Mouse (Mus musculus): ENCODE results near the gene 6030468B19Rik. TPM values are rescaled to one million over a fixed set of nuclear protein-coding genes. Genes with fewer than 3 reads are reported as not detected.

6030468B19Rik gene
- polyA plus RNA-seq, 1 experiment from 2014 or later: 0.24 TPM

DNA sequence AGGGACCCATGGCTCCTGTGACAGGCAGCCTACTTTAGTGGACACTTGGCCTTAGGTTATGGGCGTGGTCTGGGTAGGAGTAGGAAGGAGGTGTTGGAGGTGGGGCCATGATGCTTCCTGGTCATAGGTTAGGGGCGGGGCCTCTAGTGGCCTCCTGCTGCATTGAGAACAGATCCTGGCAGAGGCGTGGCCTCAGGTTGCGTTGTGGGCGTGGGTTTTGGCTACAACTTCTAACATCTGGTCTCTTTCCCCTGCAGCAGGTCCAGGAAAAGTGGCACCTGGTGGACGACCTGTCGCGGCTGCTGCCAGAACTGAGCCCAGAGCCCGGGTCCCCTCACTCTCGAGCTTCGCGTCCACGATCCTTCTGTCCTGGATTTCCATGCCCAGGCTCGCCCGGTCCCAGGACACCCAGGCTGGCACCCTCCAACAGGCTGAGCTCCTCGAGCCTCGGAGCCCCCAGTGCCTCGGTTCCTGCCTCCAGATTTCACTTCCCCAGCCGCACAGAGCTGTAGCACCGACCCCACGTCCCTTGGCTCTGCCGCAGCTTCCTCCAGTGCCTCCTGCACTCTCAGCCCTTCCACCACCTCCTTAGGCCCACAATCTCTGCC, 5.1 kb upstream of the 6030468B19Rik start:
- no peak overlapping the region for H3K4me3 ChIP-seq (replicated peaks; ENCODE audit: low read length)
- H3K9me3 ChIP-seq (ENCODE audit: control insufficient read depth, low read length): no peaks in the 10 kb centered on the region
- H3K9ac ChIP-seq: no peak overlapping the region
- WGBS: 12% methylated on average over 22 of the region's 22 CpGs
- ATAC-seq (ENCODE audit: low FRiP score) (no peak), DNase-seq (ENCODE audit: low spot score) (no peak)
- peak overlapping the region; percentile 19 for H3K4me2 ChIP-seq (replicated peaks)
- no peak overlapping the region for H3K27ac ChIP-seq
- H3K4me1 ChIP-seq (replicated peaks; ENCODE audit: control insufficient read depth, insufficient read depth, low read length): no peaks in the 10 kb centered on the region
- peaks cover 9% of the 10 kb centered on the region for H3K27me3 ChIP-seq (ENCODE audit: control insufficient read depth, insufficient read depth, low read length)
- no peaks in the 10 kb centered on the region for H3K36me3 ChIP-seq (replicated peaks; ENCODE audit: control insufficient read depth, insufficient read depth)

DNA sequence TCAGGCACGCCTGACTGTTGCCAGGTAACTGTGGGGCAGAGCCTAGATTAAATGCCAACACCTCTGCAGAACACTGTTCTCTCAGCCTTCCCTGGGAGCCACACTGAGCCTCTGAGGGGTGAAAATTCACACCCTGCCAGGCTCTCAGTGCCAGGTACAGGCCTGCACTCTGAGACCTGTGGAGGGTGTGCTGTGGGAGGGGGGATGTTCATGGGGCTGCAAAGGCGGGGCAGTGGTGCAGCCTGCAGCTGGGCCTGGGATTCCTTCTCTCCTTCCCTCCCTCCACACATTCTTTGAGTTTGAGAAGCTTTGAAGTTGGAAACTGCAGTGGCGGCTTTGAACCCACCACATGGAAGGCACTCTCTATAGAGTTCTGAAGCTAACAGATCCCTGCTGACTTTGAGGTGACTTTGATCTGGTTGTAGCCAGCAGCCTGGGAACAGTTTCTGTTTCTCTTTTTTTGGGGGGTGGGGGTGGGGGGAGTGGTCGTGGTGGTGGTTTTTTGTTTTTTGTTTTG, 3.4 kb upstream of the 6030468B19Rik start:
- Histone ChIP-seq H3K9me3 (ENCODE audit: control insufficient read depth, low read length) (no peaks in the 10 kb centered on the region), H3K36me3 (replicated peaks; ENCODE audit: control insufficient read depth, insufficient read depth) (no peaks in the 10 kb centered on the region), H3K4me2 (replicated peaks) (no peak overlapping the region), H3K9ac (no peak overlapping the region), H3K4me1 (replicated peaks; ENCODE audit: control insufficient read depth, insufficient read depth, low read length) (no peaks in the 10 kb centered on the region), H3K27ac (no peak overlapping the region), H3K4me3 (replicated peaks; ENCODE audit: low read length) (no peak overlapping the region), H3K27me3 (ENCODE audit: control insufficient read depth, insufficient read depth, low read length) (peaks cover 9% of the 10 kb centered on the region)
- DNase-seq (ENCODE audit: low spot score): no peak
- WGBS: 54% methylated on average over 4 of the region's 4 CpGs
- ATAC-seq (ENCODE audit: low FRiP score): no peak

DNA sequence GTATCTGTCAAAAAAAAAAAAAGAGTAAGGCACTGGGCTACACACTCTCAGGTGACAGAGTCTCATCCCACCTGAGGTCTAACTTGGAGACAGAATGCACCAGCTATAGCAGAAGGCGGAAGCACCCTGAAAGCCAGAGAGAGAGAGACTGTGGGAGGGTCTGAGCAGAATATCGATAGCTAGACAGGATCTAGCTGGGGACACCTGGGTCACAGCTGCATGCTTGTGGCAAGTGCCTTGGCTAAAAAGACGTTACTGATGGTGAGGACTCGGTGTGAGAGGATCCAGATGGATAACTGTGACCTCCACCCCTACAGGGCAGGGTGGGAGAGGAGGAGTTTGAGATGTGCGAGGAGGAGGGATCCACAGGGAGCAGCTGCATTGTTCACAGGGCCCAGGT, 506 bp upstream of the 6030468B19Rik start:
- Histone ChIP-seq H3K27ac (no peak overlapping the region), H3K4me1 (replicated peaks; ENCODE audit: control insufficient read depth, insufficient read depth, low read length) (no peaks in the 10 kb centered on the region), H3K9ac (no peak overlapping the region), H3K36me3 (replicated peaks; ENCODE audit: control insufficient read depth, insufficient read depth) (no peaks in the 10 kb centered on the region), H3K27me3 (ENCODE audit: control insufficient read depth, insufficient read depth, low read length) (no peaks in the 10 kb centered on the region), H3K9me3 (ENCODE audit: control insufficient read depth, low read length) (no peaks in the 10 kb centered on the region), H3K4me2 (replicated peaks) (no peak overlapping the region), H3K4me3 (replicated peaks; ENCODE audit: low read length) (no peak overlapping the region)
- no peak for ATAC-seq (ENCODE audit: low FRiP score)
- 49% methylated on average over 5 of the region's 5 CpGs for WGBS
- DNase-seq (ENCODE audit: low spot score): no peak

DNA sequence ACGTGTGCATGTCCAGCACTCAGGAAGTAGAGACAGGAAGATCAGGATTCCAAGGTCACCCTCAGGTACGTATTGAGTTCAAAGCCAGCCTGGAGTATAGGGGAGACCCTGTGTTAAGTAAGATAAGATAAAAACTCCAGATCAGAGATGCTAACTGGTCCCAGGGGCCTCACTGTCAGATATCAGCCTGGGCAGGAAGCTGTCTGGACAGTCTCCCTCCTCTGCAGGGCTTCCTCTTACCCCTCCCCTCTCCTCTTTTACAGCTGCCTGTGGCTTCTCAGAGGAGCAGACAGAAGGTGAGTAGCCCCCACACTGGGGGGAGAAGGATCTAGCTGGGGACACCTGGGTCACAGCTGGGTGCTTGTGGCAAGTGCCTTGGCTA, 691 bp downstream of the 6030468B19Rik start:
- Histone ChIP-seq H3K4me1 (replicated peaks; ENCODE audit: control insufficient read depth, insufficient read depth, low read length) (no peaks in the 10 kb centered on the region), H3K36me3 (replicated peaks; ENCODE audit: control insufficient read depth, insufficient read depth) (no peaks in the 10 kb centered on the region), H3K9me3 (ENCODE audit: control insufficient read depth, low read length) (no peaks in the 10 kb centered on the region), H3K4me3 (replicated peaks; ENCODE audit: low read length) (no peak overlapping the region), H3K4me2 (replicated peaks) (no peak overlapping the region), H3K9ac (no peak overlapping the region), H3K27ac (no peak overlapping the region), H3K27me3 (ENCODE audit: control insufficient read depth, insufficient read depth, low read length) (no peaks in the 10 kb centered on the region)
- 43% methylated on average over 2 of the region's 2 CpGs for WGBS
- ATAC-seq (ENCODE audit: low FRiP score) (no peak), DNase-seq (ENCODE audit: low spot score) (no peak)

DNA sequence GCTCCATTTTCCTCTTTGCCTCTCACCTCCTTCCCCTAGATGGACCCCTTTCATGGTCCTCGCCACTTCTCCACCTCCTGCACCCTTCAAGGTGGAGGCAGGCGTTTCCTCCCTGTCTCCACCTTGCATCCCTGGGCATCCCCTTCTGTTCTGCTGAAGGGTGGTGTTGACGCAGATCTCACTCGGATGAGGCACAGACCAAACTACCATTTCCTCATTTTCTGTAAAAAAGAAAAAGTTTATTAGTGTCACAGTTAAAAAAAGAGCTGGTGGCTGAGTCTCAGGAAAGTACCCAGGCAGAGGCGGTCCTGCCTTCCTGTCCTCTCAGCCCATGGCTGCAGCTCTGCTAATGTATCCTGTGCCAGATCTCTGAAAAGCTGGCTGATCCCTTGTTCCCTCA, 1.7 kb downstream of the 6030468B19Rik start:
- 76% methylated on average over 5 of the region's 5 CpGs for WGBS
- ATAC-seq (ENCODE audit: low FRiP score): no peak

DNA sequence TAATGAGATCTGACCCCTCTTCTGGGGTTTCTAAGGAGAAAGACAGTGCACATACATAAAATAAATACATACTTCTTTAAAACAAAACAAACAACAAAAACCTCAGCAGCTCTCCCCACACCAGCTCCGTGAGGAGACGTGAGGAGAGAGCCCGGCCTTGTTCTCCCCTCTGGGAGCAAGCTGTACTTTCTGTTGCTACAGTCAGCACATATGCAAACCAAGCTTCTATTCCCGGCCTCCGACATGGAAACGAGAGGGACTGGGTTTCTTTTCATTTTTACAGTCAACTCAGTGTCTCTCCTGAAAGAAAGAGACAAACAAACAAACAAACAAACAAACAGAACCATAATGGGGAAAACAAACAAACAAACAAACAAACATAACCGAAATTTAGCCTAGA, 2.6 kb downstream of the 6030468B19Rik start:
- no peak overlapping the region for H3K4me3 ChIP-seq (replicated peaks; ENCODE audit: low read length)
- H3K4me1 ChIP-seq (replicated peaks; ENCODE audit: control insufficient read depth, insufficient read depth, low read length): no peaks in the 10 kb centered on the region
- H3K27me3 ChIP-seq (ENCODE audit: control insufficient read depth, insufficient read depth, low read length): no peaks in the 10 kb centered on the region
- H3K27ac ChIP-seq: no peak overlapping the region
- H3K9me3 ChIP-seq (ENCODE audit: control insufficient read depth, low read length): no peaks in the 10 kb centered on the region
- no peak overlapping the region for H3K4me2 ChIP-seq (replicated peaks)
- no peaks in the 10 kb centered on the region for H3K36me3 ChIP-seq (replicated peaks; ENCODE audit: control insufficient read depth, insufficient read depth)
- no peak for ATAC-seq (ENCODE audit: low FRiP score)
- no peak for DNase-seq (ENCODE audit: low spot score)
- H3K9ac ChIP-seq: no peak overlapping the region
- 89% methylated on average over 7 of the region's 7 CpGs for WGBS

More for the DNA sequence above, 1.7 kb downstream of the 6030468B19Rik start:
- Histone ChIP-seq H3K9ac (no peak overlapping the region), H3K4me3 (replicated peaks; ENCODE audit: low read length) (no peak overlapping the region), H3K36me3 (replicated peaks; ENCODE audit: control insufficient read depth, insufficient read depth) (no peaks in the 10 kb centered on the region), H3K4me2 (replicated peaks) (no peak overlapping the region), H3K9me3 (ENCODE audit: control insufficient read depth, low read length) (no peaks in the 10 kb centered on the region), H3K4me1 (replicated peaks; ENCODE audit: control insufficient read depth, insufficient read depth, low read length) (no peaks in the 10 kb centered on the region), H3K27me3 (ENCODE audit: control insufficient read depth, insufficient read depth, low read length) (no peaks in the 10 kb centered on the region), H3K27ac (no peak overlapping the region)
- DNase-seq (ENCODE audit: low spot score): no peak

DNA sequence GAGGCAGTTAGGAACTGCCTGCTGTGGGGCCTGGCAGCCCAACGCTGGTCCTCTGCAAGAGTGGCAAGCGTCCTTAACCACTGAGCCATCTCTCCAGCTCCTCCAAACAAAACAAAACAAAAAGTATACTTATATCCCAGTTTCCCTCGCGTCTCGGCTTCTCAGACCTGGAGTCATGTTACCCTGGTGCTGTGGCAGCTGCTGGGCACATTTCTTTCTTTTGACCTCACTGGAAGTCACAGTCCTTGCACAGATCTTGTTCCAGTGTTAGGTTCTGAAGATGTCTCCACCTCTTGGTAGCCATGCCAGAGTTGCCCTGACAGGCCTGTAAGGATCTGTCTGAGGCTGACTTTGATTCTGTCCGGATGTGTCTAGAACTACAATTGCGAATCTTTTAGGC, 4.2 kb downstream of the 6030468B19Rik start:
- no peaks in the 10 kb centered on the region for H3K9me3 ChIP-seq (ENCODE audit: control insufficient read depth, low read length)
- 81% methylated on average over 7 of the region's 7 CpGs for WGBS
- no peak overlapping the region for H3K9ac ChIP-seq
- H3K4me1 ChIP-seq (replicated peaks; ENCODE audit: control insufficient read depth, insufficient read depth, low read length): no peaks in the 10 kb centered on the region
- ATAC-seq (ENCODE audit: low FRiP score) (no peak), DNase-seq (ENCODE audit: low spot score) (no peak)
- no peak overlapping the region for H3K27ac ChIP-seq
- no peak overlapping the region for H3K4me2 ChIP-seq (replicated peaks)
- no peaks in the 10 kb centered on the region for H3K36me3 ChIP-seq (replicated peaks; ENCODE audit: control insufficient read depth, insufficient read depth)
- H3K27me3 ChIP-seq (ENCODE audit: control insufficient read depth, insufficient read depth, low read length): no peaks in the 10 kb centered on the region
- H3K4me3 ChIP-seq (replicated peaks; ENCODE audit: low read length): no peak overlapping the region

DNA sequence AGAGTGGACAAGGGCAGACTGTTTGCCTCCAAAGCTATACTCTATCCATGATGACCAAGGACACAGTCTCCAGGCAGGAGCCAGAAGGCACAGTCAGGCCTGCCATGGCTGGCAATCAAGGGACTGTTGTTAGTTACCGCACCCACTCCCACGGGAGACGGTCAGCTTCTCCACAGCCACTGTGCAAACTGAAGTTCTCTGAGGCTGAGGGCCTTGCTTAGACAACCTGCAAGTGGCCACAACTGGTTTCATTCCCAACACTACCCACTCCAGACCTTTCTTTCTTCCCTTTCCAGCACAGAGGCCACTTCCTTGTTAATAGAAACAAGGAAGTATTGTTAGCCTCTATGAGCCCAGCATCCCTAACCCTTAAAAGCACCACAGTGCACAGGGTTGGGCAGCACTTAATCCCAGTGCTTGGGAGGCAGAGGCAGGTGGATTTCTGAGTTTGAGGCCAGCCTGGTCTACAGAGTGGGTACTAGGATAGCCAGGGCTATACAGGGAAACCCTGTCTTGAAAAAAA, 5.8 kb downstream of the 6030468B19Rik start:
- DNase-seq (ENCODE audit: low spot score) (no peak), ATAC-seq (ENCODE audit: low FRiP score) (no peak)
- H3K27ac ChIP-seq: no peak overlapping the region
- H3K4me2 ChIP-seq (replicated peaks): no peak overlapping the region
- WGBS: 91% methylated on average over 3 of the region's 3 CpGs
- no peak overlapping the region for H3K9ac ChIP-seq
- no peaks in the 10 kb centered on the region for H3K9me3 ChIP-seq (ENCODE audit: control insufficient read depth, low read length)
- no peaks in the 10 kb centered on the region for H3K27me3 ChIP-seq (ENCODE audit: control insufficient read depth, insufficient read depth, low read length)
- no peak overlapping the region for H3K4me3 ChIP-seq (replicated peaks; ENCODE audit: low read length)
- no peaks in the 10 kb centered on the region for H3K4me1 ChIP-seq (replicated peaks; ENCODE audit: control insufficient read depth, insufficient read depth, low read length)
- H3K36me3 ChIP-seq (replicated peaks; ENCODE audit: control insufficient read depth, insufficient read depth): no peaks in the 10 kb centered on the region

DNA sequence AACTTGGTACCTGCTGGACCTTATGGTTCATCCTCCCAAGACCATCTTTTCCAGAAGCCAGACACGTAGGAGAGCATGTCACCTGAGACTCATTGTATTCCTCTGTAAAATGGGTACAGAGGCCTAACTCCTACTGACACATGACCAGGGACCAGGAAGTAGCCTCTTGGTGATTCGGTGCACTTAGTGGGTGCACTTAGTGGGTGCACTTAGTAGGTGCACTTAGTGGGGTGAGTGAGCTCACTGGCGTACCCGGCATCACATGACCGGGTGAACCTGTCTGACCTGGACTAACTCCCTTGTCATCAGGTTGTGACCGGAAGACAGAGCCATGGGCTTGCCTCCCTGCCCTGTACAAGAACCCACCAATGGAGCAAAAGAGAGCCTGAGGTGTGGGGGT, 9.3 kb downstream of the 6030468B19Rik start:
- no peak for ATAC-seq (ENCODE audit: low FRiP score)
- no peak for DNase-seq (ENCODE audit: low spot score)
- Histone ChIP-seq H3K9ac (no peak overlapping the region), H3K27me3 (ENCODE audit: control insufficient read depth, insufficient read depth, low read length) (peaks cover 19% of the 10 kb centered on the region), H3K4me2 (replicated peaks) (no peak overlapping the region), H3K4me3 (replicated peaks; ENCODE audit: low read length) (no peak overlapping the region), H3K4me1 (replicated peaks; ENCODE audit: control insufficient read depth, insufficient read depth, low read length) (peaks cover 18% of the 10 kb centered on the region), H3K36me3 (replicated peaks; ENCODE audit: control insufficient read depth, insufficient read depth) (no peaks in the 10 kb centered on the region), H3K9me3 (ENCODE audit: control insufficient read depth, low read length) (no peaks in the 10 kb centered on the region), H3K27ac (no peak overlapping the region)
- 94% methylated on average over 6 of the region's 6 CpGs for WGBS
